In the genomic region with DNA sequence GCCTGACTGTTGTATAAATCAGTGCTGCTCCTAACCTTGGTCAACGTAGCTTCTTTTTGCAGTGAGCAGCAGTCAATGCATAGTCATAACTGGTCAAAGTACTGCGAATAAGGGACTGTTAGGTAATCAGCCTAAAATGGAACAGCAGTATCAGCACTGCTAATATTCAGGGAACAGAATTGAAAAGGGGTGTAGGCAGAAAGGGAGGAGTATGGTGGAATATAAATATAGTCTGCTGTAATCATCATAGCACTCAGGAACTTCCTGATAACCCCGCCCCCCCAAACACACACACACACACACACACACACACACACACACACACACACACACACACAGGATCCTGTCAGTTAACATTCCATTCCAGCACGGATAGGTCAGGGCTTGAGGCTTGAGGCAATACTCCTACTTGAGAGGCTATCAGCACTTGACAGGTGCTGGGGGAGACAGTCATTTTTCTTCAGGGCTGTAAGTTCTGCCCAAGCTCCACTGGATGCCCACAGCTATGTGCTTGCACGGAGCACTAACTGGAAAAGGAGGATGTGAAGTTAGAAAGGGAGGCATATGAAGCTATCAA, we compare ENCODE assay signal across 17 mouse cellular contexts. TPM values are rescaled to one million over a fixed set of nuclear protein-coding genes. Genes with fewer than 3 reads are reported as not detected.
A peak's percentile ranks its signal among the peaks of the same experiment; 100 is the strongest.
DNase-seq lines count a peak whose midpoint lies in the region; ATAC-seq lines count a peak whose summit lies in the region.
"Had no signal": no experiment of that assay in that cellular context is flagged by ENCODE, and none has a peak within 500 bp of the region (broad histone marks: within the 10 kb centered on the region; RNA-seq: fewer than 3 reads in every experiment).

No protein-coding gene starts in this region.

- H3K36me3 ChIP-seq in heart, embryonic 14.5 days (ENCODE audit: control insufficient read depth, insufficient read depth, low read length), result peaks cover 40% of the 10 kb centered on the region

- no peaks in the 10 kb centered on the region for H3K27me3 ChIP-seq in heart, embryonic 14.5 days (ENCODE audit: control insufficient read depth, insufficient read depth, low read length)
- H3K27me3 ChIP-seq: liver, embryonic 13.5 days; midbrain, embryonic 15.5 days had no signal

- no peak for DNase-seq in frontal cortex, postnatal 14 days (ENCODE audit: low spot score in 2 of 2)
- peak; percentile 33 to 36 for DNase-seq in heart, adult 18-20 months
- DNase-seq in lung, postnatal 10 days, result peak; percentile 21
- no peak for DNase-seq in thymus, adult 18-20 months
- DNase-seq in right cerebral cortex, postnatal 25 days, result no peak
- DNase-seq: cerebellum, adult 11 months; cerebellum, postnatal 25 days; forebrain, postnatal 0 days; kidney, adult 11 months; liver, embryonic 13.5 days had no signal

- H3K4me2 ChIP-seq in heart, embryonic 14.5 days (ENCODE audit: low read length), result peak overlapping the region; percentile 33
- H3K4me2 ChIP-seq: liver, embryonic 13.5 days; midbrain, embryonic 15.5 days had no signal

- WGBS in heart, embryonic 14.5 days, result 21% methylated on average over 5 of the region's 5 CpGs

- no peak overlapping the region for H3K4me3 ChIP-seq in heart, embryonic 14.5 days (ENCODE audit: control insufficient read depth in 1 of 2, insufficient read depth in 1 of 2, low read depth in 1 of 2, low read length in 2 of 2)
- H3K4me3 ChIP-seq: erythroblast, embryonic 14.5 days; liver, embryonic 13.5 days; midbrain, embryonic 15.5 days had no signal

- peaks cover 3 to 21% of the 10 kb centered on the region in 2 experiments for H3K4me1 ChIP-seq in heart, embryonic 14.5 days (ENCODE audit: control insufficient read depth in 2 of 2, insufficient read depth in 2 of 2, low read length in 2 of 2)
- H3K4me1 ChIP-seq: liver, embryonic 13.5 days; midbrain, embryonic 15.5 days had no signal

- H3K9me3 ChIP-seq in heart, embryonic 14.5 days (ENCODE audit: control insufficient read depth, low read length), result no peaks in the 10 kb centered on the region
- H3K9me3 ChIP-seq: liver, embryonic 13.5 days; midbrain, embryonic 15.5 days had no signal

- ATAC-seq in frontal cortex, adult (ENCODE audit: low TSS enrichment), result 0 out of 2 replicates have a peak, but pooled peaks have one; percentile 25
- ATAC-seq in heart, embryonic 14.5 days (ENCODE audit: insufficient number of reproducible peaks, insufficient read depth, low FRiP score, low read depth), result peak; percentile 72
- no peak for ATAC-seq in erythroid progenitor cell, adult 5-6 weeks (replicated peaks; ENCODE audit: low FRiP score, poor library complexity, severe bottlenecking)
- ATAC-seq: forebrain, postnatal 0 days; hindbrain, postnatal 0 days; midbrain, embryonic 15.5 days had no signal

- H3K27ac ChIP-seq in heart, embryonic 14.5 days (replicated peaks in 1 of 2; ENCODE audit: control insufficient read depth in 1 of 2, insufficient read depth in 1 of 2, low read depth in 2 of 2, low read length in 2 of 2), result peak overlapping the region; percentile 93 to 96
- H3K27ac ChIP-seq: hindbrain, postnatal 0 days; kidney, postnatal 0 days; liver, embryonic 13.5 days; midbrain, embryonic 15.5 days had no signal

- H3K9ac ChIP-seq in heart, embryonic 14.5 days (ENCODE audit: low read length), result no peak overlapping the region
- H3K9ac ChIP-seq: forebrain, postnatal 0 days; liver, embryonic 13.5 days; midbrain, embryonic 15.5 days had no signal

RNA-seq across cellular contexts. Expression of gene Fgfr1op2, which starts 31.6 kb away (rescaled TPM):
- total RNA-seq in heart, adult 18-20 months (2021), result 10 to 100 TPM; 64.8 to 73.0 TPM
- polyA plus RNA-seq in heart, embryonic 14.5 days (2014; fragmentation: Nextera tagmentation; extraction: Ambion mirVana), result 89.0 and 95.3 TPM in 2 replicates
- total RNA-seq in erythroid progenitor cell, adult 5-6 weeks (2015; ENCODE audit: low replicate concordance), result 191 and 241 TPM in 2 replicates
- total RNA-seq in erythroid progenitor cell, adult 5-6 weeks (2017; ENCODE audit: low replicate concordance), result 160 and 213 TPM in 2 replicates

RNA-seq across cellular contexts. Expression of gene Ints13, which starts 32.3 kb away (rescaled TPM):
- 10 to 100 TPM; 13.7 to 20.1 TPM for total RNA-seq in heart, adult 18-20 months (2021)
- 41.3 and 42.7 TPM in 2 replicates for polyA plus RNA-seq in heart, embryonic 14.5 days (2014; fragmentation: Nextera tagmentation; extraction: Ambion mirVana)
- 108 and 132 TPM in 2 replicates for total RNA-seq in erythroid progenitor cell, adult 5-6 weeks (2015; ENCODE audit: low replicate concordance)
- total RNA-seq in erythroid progenitor cell, adult 5-6 weeks (2017; ENCODE audit: low replicate concordance), result 110 and 121 TPM in 2 replicates

RNA-seq across cellular contexts. Expression of gene Itpr2, which starts 43.4 kb away (rescaled TPM):
- total RNA-seq in heart, adult 18-20 months (2021), result 10 to 100 TPM; 16.9 to 25.3 TPM
- 43.4 and 46.1 TPM in 2 replicates for polyA plus RNA-seq in heart, embryonic 14.5 days (2014; fragmentation: Nextera tagmentation; extraction: Ambion mirVana)
- 7.1 and 15.1 TPM in 2 replicates for total RNA-seq in erythroid progenitor cell, adult 5-6 weeks (2015; ENCODE audit: low replicate concordance)
- 5.1 and 13.6 TPM in 2 replicates for total RNA-seq in erythroid progenitor cell, adult 5-6 weeks (2017; ENCODE audit: low replicate concordance)

Comparison
In these comparisons a context has a peak if more than half of its experiments do, and no peak if none do; other contexts are left out.
1. DNase-seq: peak in heart, adult 18-20 months (2 of 2) and lung, postnatal 10 days (single experiment); none in frontal cortex, postnatal 14 days (0 of 2), thymus, adult 18-20 months (0 of 2) and right cerebral cortex, postnatal 25 days (single experiment).
2. RNA of gene Ints13, which starts 32.3 kb away (total RNA-seq): 108 to 132 TPM in erythroid progenitor cell, adult 5-6 weeks; 13.7 to 20.1 TPM in heart, adult 18-20 months; every median in the first group is over 4 times any median in the second.